Mouse (Mus musculus) cerebellum, adult 8-10 months (tissue): ENCODE data around the gene Drosha.
"Not testable (repeated sequence)": the region's sequence is repeated elsewhere in the genome, so short reads cannot be mapped to it uniquely, and the experiment has no call there.

Experiments used
- DNase-seq: peaks from one replicate; pipeline ENCODE4 v3.0.0; 2022

Drosha gene

GRCm38 (mm10) chr15:12887206-12887605 lies 62.6 kb downstream of the Drosha start:
- no peak for DNase-seq

DNA sequence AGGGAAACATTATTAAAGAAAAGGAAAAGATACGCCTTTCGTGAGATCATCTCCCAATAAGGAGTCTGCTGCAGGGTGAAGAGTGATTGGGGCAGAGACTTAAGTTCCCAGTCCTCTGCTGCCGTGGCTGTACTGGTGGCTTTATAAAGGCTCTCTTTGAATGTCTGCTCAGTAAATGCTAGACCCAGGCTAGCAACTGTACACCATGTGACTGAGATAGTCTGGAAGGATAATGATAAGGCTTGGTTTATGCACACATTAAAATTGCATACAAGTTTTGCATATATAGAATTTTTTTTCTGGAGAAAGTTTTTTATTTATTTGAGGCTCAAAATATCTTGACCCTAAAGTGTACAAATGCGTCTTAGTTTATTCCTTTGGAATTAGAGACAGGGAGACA lies 63.7 kb downstream of the Drosha start:
- DNase-seq = no peak

GRCm38 (mm10) chr15:12889909-12890308 lies 65.3 kb downstream of the Drosha start:
- no peak for DNase-seq

DNA sequence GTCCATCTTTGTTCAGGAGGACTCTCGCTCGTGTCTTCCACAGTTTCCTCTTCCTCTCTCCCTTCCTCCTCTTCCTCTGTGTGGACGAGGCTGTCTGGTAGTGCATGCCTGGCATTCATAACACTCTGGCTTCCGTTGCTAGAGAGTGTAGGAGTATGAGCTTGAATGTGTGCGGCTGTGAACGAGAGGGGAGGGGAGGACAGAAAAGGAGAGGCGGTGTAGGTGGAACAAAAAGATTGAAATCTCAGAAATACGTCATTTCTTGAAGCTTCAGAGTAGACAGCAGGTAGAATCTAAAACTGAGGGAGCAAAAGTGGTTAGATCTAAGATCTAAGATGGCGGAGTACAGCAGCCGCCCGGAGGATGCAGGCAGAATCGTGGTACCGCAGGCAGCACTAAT lies 70.8 kb downstream of the Drosha start:
- DNase-seq = no peak

GRCm38 (mm10) chr15:12896022-12897009 lies 71.7 kb downstream of the Drosha start:
- DNase-seq = no peak

GRCm38 (mm10) chr15:12897831-12898230 lies 73.2 kb downstream of the Drosha start:
- no peak for DNase-seq

GRCm38 (mm10) chr15:12900428-12901196 lies 76.0 kb downstream of the Drosha start:
- no peak for DNase-seq

DNA sequence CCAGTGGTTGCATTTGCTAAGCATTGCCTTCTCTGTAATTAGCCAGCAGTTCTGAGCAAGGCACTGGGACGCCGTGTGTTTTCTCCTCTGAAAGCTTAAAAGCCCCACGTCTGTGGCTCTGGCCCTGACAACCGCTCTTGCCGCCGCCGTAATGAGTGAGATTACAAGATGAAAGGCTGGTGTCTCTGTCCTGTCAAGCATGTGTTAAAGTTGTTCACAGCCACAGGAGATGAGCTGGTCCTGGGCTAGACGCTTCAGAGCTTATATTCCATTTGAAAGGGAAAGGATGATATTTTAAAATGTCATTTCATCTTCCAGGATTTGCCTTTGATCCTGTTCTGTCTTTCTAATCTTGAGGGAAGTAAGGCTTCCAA lies 76.6 kb downstream of the Drosha start:
- no peak for DNase-seq

DNA sequence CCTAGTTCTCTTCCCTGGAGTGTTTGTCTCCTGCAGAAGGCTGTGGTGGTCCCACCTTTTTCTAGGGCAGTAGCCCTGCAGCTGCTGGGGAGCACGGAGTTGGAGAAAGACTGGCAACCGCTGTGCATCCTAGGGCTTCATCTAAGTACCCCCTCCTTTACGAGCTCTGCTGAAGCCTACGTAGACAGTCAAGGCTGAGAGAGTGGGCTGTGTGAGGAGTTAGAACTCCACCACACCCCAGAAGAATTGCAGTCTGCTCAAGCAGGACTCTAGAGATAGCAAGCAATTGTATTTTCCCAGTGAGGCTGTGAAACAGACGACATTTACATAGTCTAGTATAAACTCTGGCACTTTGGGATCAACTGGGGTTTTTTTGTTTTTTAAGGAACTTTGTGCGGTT lies 79.8 kb downstream of the Drosha start:
- no peak for DNase-seq

DNA sequence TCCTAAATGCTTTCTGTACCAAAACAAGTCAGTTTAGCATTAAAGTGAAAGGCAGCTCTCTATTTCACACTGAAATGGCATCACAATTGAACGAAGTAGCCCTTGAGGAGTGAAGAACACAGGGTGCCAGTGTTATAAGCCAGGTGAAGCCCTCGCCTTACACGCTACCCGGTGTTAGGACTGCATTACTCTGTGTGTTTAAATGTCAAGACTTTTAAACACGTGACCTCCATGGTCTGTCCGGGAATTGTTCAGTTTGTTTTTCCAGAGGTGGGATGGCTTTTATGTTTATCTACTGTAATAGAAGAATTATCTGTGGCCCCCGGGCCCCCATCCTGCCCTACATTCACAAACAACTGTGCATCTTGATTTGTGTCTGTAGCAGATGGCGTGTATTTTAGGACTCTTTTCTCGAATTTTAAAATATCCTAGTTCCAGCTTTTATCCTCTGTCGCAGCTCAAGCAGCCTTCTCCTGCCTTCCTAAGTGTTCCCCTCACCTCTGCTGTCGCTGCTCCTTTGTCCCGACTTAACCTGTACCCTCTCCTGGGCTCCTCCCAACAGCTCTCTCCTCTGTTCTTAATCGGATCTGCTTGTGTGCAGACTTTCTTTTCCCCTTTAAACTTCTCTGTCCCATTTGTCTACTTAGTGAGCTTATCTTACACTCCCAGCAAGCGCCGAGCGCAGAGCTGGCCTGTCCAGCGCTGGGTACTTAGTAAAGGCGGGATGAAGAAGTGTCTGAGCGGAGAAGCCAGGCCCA lies 83.5 kb downstream of the Drosha start:
- no peak for DNase-seq

GRCm38 (mm10) chr15:12908720-12909028 lies 84.1 kb downstream of the Drosha start:
- DNase-seq = no peak

- DNase-seq = no peak
Observed at GRCm38 (mm10) chr15:12909171-12909570, 84.6 kb downstream of the Drosha start.

DNA sequence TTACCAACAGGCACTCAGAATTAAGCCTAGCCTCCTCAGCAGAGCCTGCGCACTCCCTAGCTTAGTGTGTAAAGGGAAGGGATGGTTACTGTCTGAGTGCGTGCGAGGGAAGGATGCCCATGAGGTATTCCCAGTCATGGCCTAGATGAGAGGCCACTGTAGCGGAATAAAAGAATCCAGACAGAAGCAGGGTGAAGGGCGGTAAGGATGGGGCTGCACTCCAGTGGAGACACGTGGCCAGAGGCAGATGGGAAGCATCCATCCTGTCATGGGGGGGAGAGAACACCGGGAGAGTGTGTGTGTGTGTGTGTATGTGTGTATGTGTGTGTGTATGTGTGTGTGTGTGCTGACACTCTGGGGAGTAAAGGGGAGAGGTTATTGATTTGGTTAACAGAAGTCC lies 86.5 kb downstream of the Drosha start:
- DNase-seq = no peak

DNA sequence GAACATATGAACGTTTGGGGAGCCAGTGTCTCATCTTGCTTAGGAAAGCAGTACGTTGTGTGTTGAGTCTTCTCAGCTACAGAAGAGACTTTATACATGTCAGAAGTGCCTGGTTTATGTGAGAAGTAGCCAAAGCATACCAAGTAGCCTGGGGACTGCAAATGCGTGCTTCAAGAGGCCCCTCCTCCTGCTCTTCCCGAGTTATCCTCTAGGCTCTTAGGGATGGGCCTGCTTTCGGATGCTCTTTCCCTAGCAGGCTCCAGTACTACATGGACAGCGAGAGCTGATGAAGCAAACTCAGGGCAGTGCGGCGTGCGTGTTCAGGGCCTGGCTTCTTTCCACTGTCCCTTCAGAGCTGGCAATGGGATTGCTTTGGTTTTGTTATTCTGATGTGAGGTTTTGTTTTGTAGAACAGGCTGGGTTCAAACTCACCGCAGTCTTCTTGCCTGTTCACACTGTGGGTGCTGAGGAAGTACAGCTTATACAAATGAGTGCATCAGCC lies 91.8 kb downstream of the Drosha start:
- no peak for DNase-seq

DNA sequence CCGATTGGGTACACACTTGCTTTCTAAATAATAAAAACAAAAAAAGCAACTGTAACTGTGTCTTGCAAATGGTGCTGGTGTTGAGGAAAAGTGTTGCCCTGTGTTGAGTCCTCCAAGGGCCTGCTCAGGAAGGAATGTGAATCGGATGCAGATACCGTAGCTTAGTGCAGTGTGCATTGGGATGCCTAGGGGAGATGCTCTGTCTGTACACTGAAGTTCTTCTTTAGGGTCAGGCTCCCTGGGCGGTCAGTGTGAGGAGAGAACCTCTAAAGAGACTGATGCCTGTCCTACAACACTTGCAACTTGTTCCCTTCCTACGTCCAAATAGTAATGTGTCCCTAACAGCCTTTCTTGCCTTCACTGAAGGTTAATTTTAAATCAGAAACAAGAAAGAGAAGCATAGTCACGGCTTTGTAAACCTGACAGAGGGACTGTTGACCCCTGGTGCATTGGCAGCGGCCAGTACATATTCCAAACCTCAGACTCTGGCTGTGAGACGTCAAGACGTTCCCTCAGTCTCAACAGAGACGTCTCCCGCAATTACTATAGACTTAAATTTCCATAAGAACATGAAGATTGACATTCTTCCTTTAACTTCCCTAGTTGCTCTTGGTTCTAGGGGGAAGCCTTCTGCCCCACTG lies 94.8 kb downstream of the Drosha start:
- DNase-seq = not testable (repeated sequence)

DNA sequence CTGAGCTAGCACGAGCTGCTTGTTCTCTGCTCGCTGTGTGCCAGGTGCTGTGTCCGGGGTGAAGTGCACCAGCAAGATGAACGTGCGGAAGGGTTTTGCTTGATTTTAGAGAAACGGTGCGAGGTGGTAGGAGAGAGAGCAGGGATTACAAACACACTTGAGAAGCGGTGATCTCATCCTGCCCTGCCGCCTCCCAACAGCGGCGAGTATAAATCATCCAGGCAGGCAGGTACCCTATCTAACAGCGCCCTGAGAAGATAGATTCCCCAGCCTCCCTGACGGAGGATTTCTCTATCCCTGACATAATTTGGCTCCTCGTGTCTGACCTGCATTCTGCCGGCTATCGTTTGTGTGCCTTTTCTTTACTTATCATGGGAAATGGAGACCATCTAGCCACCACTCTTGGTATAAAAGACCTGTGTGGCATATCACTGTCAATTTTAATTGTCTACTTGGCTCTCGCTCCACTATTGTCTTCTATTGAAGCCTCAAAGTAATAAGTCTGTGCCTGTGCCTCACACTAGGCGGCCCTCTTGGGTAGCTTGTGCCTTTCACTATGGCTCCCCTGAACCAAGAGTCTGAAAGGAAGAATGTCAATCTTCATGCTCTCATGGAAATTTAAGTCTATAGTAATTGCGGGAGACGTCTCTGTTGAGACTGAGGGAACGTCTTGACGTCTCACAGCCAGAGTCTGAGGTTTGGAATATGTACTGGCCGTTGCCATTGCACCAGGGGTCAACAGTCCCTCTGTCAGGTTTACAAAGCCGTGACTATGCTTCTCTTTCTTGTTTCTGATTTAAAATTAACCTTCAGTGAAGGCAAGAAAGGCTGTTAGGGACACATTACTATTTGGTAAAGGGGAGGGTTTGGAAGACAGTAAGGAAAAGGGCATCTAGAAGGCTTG lies 95.6 kb downstream of the Drosha start:
- DNase-seq = no peak

- DNase-seq = no peak
Observed at GRCm38 (mm10) chr15:12921901-12922300, 97.3 kb downstream of the Drosha start.

- no peak for DNase-seq
Observed at GRCm38 (mm10) chr15:12923826-12924225, 99.2 kb downstream of the Drosha start.

DNA sequence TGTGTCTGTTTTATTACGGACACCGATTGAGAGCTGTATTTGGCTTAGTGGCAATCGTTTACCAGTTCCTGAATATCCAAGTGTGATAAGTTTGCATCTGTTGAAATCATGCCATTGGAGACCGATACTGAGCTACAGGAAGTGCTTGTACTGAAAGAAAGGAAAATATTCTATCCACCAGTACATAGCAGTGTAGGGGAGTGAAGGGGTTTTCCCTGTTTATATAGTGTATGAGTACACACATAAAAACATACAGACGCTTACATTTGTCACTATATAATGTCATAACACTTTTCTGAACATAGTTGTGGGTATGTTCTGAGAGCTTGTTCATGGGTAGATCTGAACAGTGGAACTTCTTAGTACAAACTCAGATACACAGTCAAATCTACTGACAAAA lies 106.9 kb downstream of the Drosha start:
- no peak for DNase-seq

GRCm38 (mm10) chr15:12936217-12936732 lies 111.7 kb downstream of the Drosha start:
- DNase-seq = no peak

DNA sequence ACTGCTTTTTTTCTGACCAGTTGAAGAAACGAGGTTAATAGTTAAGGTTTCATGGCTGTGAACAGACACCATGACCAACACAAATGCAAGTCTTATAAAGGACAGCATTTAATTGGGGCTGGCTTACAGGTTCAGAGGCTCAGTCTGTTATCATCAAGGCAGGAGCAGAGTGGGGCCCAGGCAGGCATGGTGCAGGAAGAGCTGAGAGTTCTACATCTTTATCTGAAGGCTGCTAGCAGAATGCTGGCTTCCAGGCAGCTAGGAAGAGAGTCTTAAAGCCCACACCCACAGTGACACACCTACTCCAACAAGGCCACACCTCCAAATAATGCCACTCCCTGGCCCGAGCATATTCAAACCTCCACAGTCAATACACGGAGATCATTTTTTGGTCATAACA lies 112.7 kb downstream of the Drosha start:
- not testable (repeated sequence) for DNase-seq
